Mouse (Mus musculus) cortical plate, adult 2 months (tissue): ENCODE data around the gene Acvrl1.

Experiments used
- CTCF ChIP-seq: fragments of 200-500 bp; IDR thresholded peaks from 2 replicates; pipeline ENCODE4 v1.5.1; 2011; ENCODE audit warnings: mild to moderate bottlenecking, control low read depth, low read length; ENCODE audit not compliant: insufficient read depth; ENCODE audit errors: extremely low read depth
- POLR2A ChIP-seq: fragments of 200-500 bp; IDR thresholded peaks from 2 replicates; pipeline ENCODE4 v1.6.1; 2011; ENCODE audit warnings: mild to moderate bottlenecking, low read length, control low read depth; ENCODE audit not compliant: insufficient read depth; ENCODE audit errors: extremely low read depth

DNA sequence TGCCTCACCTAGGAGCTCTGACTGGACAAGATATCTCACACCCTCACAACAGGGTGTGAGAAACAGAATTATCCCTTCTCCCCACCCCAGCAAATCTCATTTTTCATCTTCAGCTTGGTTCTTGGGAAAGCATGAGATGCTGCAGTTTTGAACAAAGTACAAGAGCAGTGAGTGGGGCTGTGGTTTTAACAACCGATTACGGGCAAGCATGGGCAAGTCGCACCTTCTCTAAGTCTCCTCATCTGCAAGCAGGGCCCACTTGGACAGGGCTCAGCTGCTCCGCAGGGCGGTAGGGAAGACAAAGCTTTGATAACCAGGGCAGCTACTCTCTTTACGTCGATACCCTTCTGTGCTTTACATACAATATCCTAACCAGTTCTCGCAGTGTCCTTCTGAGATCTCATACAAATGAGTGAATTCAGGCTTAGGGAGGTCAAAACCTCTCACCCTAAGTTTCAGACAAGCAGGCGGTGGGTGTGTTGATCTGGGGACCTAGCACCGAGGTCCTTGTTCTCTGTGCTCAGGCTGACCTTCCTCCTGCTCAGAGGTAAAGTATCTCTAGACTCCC is 42.2 kb downstream of the Acvrl1 start:
- TF ChIP-seq CTCF = no peak
- TF ChIP-seq POLR2A = no peak
